Mouse (Mus musculus) bone marrow macrophage, adult 2 months (primary cell): Measurements from ENCODE around the gene Tmem59. TPM values are rescaled to one million over a fixed set of nuclear protein-coding genes. Genes with fewer than 3 reads are reported as not detected.
A peak's percentile ranks its signal among the peaks of the same experiment; 100 is the strongest.

Experiments
- H3K27ac ChIP-seq: 2 replicates; pipeline ENCODE4 v1.5.1; 2012; ENCODE audit warnings: low read depth, low read length; ENCODE audit not compliant: insufficient read depth
- H3K4me1 ChIP-seq: 2 replicates; pipeline ENCODE4 v1.6.1; 2012; ENCODE audit warnings: low read length; ENCODE audit not compliant: control insufficient read depth, insufficient read depth
- H3K4me3 ChIP-seq: 2 replicates; pipeline ENCODE4 v1.5.1; 2012; ENCODE audit warnings: mild to moderate bottlenecking, low read length, moderate library complexity; ENCODE audit not compliant: insufficient read depth
- CTCF ChIP-seq: IDR thresholded peaks from 2 replicates; pipeline ENCODE4 v1.5.1; 2012; ENCODE audit warnings: low read depth, mild to moderate bottlenecking, low read length, moderate library complexity
- POLR2A ChIP-seq: IDR thresholded peaks from 2 replicates; pipeline ENCODE4 v1.6.1; 2012; ENCODE audit warnings: mild to moderate bottlenecking, low read depth, low read length, borderline replicate concordance
- polyA plus RNA-seq: library from polyadenylated mRNA; stranded (reverse); fragments of >200 nt; gene quantifications from 2 replicates; pipeline ENCODE4 v1.2.4, GENCODE M21; 2012; ENCODE audit not compliant: missing spikeins, insufficient read depth, insufficient read length

Tmem59 gene
- polyA plus RNA-seq, 1 experiment = 296 TPM

- Histone ChIP-seq H3K4me3 (peak within 1 kb of the TSS; percentile 96), H3K27ac (peak within 1 kb of the TSS; percentile 88), H3K4me1 (peaks cover 33% of the 10 kb centered on the region)
- TF ChIP-seq POLR2A (no peak), CTCF (no peak)
Measured at GRCm38 (mm10) chr4:107178830-107179490, 761 bp downstream of the Tmem59 start, which contains the start of gene Tceanc2. Tceanc2 (minus strand) TSS chr4:107179116.

GRCm38 (mm10) chr4:107179561-107179960 lies 1.4 kb downstream of the Tmem59 start:
- peak overlapping the region; percentile 88; the same call in 1 of the 2 replicates for H3K27ac ChIP-seq
- no peak for TF ChIP-seq POLR2A
- no peak for TF ChIP-seq CTCF
- peak overlapping the region; percentile 96 for H3K4me3 ChIP-seq
- peaks cover 33% of the 10 kb centered on the region for H3K4me1 ChIP-seq

- TF ChIP-seq CTCF (no peak), POLR2A (no peak)
- no peak overlapping the region; the same call in 1 of the 2 replicates for H3K4me3 ChIP-seq
- H3K27ac ChIP-seq = no peak overlapping the region
- H3K4me1 ChIP-seq = peaks cover 30% of the 10 kb centered on the region
Measured at GRCm38 (mm10) chr4:107180746-107181145, 2.5 kb downstream of the Tmem59 start.

GRCm38 (mm10) chr4:107181866-107182265 lies 3.7 kb downstream of the Tmem59 start:
- Histone ChIP-seq H3K4me1 (peaks cover 24% of the 10 kb centered on the region), H3K27ac (no peak overlapping the region)

GRCm38 (mm10) chr4:107182796-107183195 lies 4.6 kb downstream of the Tmem59 start:
- no peak for TF ChIP-seq POLR2A
- no peak for TF ChIP-seq CTCF
- Histone ChIP-seq H3K27ac (no peak overlapping the region), H3K4me3 (no peak overlapping the region), H3K4me1 (peaks cover 22% of the 10 kb centered on the region)

More at GRCm38 (mm10) chr4:107181866-107182265, 3.7 kb downstream of the Tmem59 start:
- no peak overlapping the region for H3K4me3 ChIP-seq
- TF ChIP-seq POLR2A = no peak
- TF ChIP-seq CTCF = no peak

- peaks cover 22% of the 10 kb centered on the region for H3K4me1 ChIP-seq
Measured at GRCm38 (mm10) chr4:107183203-107183602, 5.0 kb downstream of the Tmem59 start.

GRCm38 (mm10) chr4:107185703-107186102 lies 7.5 kb downstream of the Tmem59 start:
- Histone ChIP-seq H3K4me3 (no peak overlapping the region), H3K27ac (no peak overlapping the region), H3K4me1 (peaks cover 19% of the 10 kb centered on the region)
- TF ChIP-seq CTCF (no peak), POLR2A (no peak)

More at GRCm38 (mm10) chr4:107183203-107183602, 5.0 kb downstream of the Tmem59 start:
- Histone ChIP-seq H3K4me3 (no peak overlapping the region), H3K27ac (no peak overlapping the region)
- TF ChIP-seq POLR2A = no peak
- TF ChIP-seq CTCF = no peak

GRCm38 (mm10) chr4:107193841-107194240 lies 15.6 kb downstream of the Tmem59 start:
- Histone ChIP-seq H3K27ac (no peak overlapping the region), H3K4me3 (no peak overlapping the region), H3K4me1 (peaks cover 4% of the 10 kb centered on the region)
- no peak for TF ChIP-seq CTCF
- no peak for TF ChIP-seq POLR2A

GRCm38 (mm10) chr4:107196454-107196853 lies 18.3 kb downstream of the Tmem59 start:
- Histone ChIP-seq H3K4me1 (no peaks in the 10 kb centered on the region), H3K27ac (no peak overlapping the region), H3K4me3 (no peak overlapping the region)
- TF ChIP-seq CTCF = no peak
- no peak for TF ChIP-seq POLR2A

GRCm38 (mm10) chr4:107198072-107198471 lies 19.9 kb downstream of the Tmem59 start:
- no peak for TF ChIP-seq POLR2A
- TF ChIP-seq CTCF = no peak
- no peak overlapping the region for H3K27ac ChIP-seq
- H3K4me1 ChIP-seq = no peaks in the 10 kb centered on the region
- no peak overlapping the region for H3K4me3 ChIP-seq

- no peaks in the 10 kb centered on the region for H3K4me1 ChIP-seq
- TF ChIP-seq CTCF (no peak), POLR2A (no peak)
- H3K4me3 ChIP-seq = no peak overlapping the region
- no peak overlapping the region for H3K27ac ChIP-seq
Measured at GRCm38 (mm10) chr4:107201779-107202178, 23.6 kb downstream of the Tmem59 start.
